Mouse (Mus musculus): ENCODE measurements around the gene Acot4.
"Not testable (repeated sequence)": the region's sequence is repeated elsewhere in the genome, so short reads cannot be mapped to it uniquely, and the experiment has no call there.

GRCm38 (mm10) chr12:84022266-84022665 is 15.9 kb upstream of the Acot4 start:
- not testable (repeated sequence) for TF ChIP-seq MAFK (IDR thresholded peaks at IDR 0.05; ENCODE audit: insufficient read depth, low read depth, low read length); ZC3H11A (IDR thresholded peaks at IDR 0.05; ENCODE audit: borderline replicate concordance, low read depth, low read length); HCFC1 (IDR thresholded peaks at IDR 0.05; ENCODE audit: borderline replicate concordance, insufficient read depth, low read length)
